Comparison of ENCODE assay signal across 8 mouse cellular contexts in genomic region chr5:123930508-123930989, GRCm38 (mm10). TPM values are rescaled to one million over a fixed set of nuclear protein-coding genes. Genes with fewer than 3 reads are reported as not detected.
DNase-seq lines count a peak whose midpoint lies in the region; ATAC-seq lines count a peak whose summit lies in the region.

TSS of gene Ccdc62 (plus strand) at chr5:123930679.

- peak within 1 kb of the TSS; percentile 81 for H3K27ac ChIP-seq in intestine, embryonic 14.5 days (ENCODE audit: low read depth)

- peak within 1 kb of the TSS; percentile 87 for H3K4me3 ChIP-seq in intestine, embryonic 14.5 days (ENCODE audit: low read depth, low read length)

- H3K36me3 ChIP-seq in intestine, embryonic 14.5 days (ENCODE audit: control insufficient read depth, insufficient read depth, low read length): peaks cover 35% of the 10 kb centered on the region

- H3K4me2 ChIP-seq in intestine, embryonic 14.5 days (ENCODE audit: low read length): peak within 1 kb of the TSS; percentile 85

- no peaks in the 10 kb centered on the region for H3K27me3 ChIP-seq in intestine, embryonic 14.5 days (replicated peaks; ENCODE audit: control insufficient read depth, insufficient read depth, low read length)

- DNase-seq in adrenal gland, adult (ENCODE audit: inconsistent age in 2 of 2, low spot score in 1 of 2): peak; percentile 96 to 97
- peak; percentile 98 for DNase-seq in embryo, embryonic 10.5 days (ENCODE audit: low spot score)
- DNase-seq in gastrocnemius, postnatal 25 days: peak; percentile 93
- peak; percentile 94 for DNase-seq in intestine, embryonic 14.5 days (ENCODE audit: low spot score)
- DNase-seq in left cerebral cortex, postnatal 14 days (ENCODE audit: low spot score in 2 of 2): peak; percentile 94 to 96
- DNase-seq in mesoderm, embryonic 11.5 days (ENCODE audit: low read depth, low spot score): peak; percentile 99
- peak; percentile 89 to 90 for DNase-seq in right cerebral cortex, postnatal 36 days (ENCODE audit: low spot score in 2 of 2)
- DNase-seq in yolk sac, embryonic 10.5 days (ENCODE audit: low spot score): peak; percentile 91

- intact Hi-C loops in left cerebral cortex, postnatal 14 days (cut with DNase I): no loop called here

- WGBS in intestine, embryonic 14.5 days: under 1% methylated on average over 56 of the region's 56 CpGs

- H3K9ac ChIP-seq in intestine, embryonic 14.5 days (ENCODE audit: low read length): peak within 1 kb of the TSS; percentile 96

- peak; percentile 96 for ATAC-seq in intestine, embryonic 14.5 days (replicated peaks; ENCODE audit: low FRiP score, low TSS enrichment, low read depth)

- H3K4me1 ChIP-seq in intestine, embryonic 14.5 days (replicated peaks; ENCODE audit: control insufficient read depth, insufficient read depth, low read length): peaks cover 4% of the 10 kb centered on the region; the same call in 1 of the 2 replicates

- H3K9me3 ChIP-seq in intestine, embryonic 14.5 days (ENCODE audit: control insufficient read depth, low read length): no peaks in the 10 kb centered on the region

RNA-seq across cellular contexts. Expression of gene Ccdc62, which starts in this region (rescaled TPM):
- total RNA-seq in gastrocnemius, postnatal 25 days (2021): 1 to 10 TPM; 1.4 to 1.8 TPM
- polyA plus RNA-seq in intestine, embryonic 14.5 days (2014; fragmentation: Nextera tagmentation; extraction: Ambion mirVana): 5.5 and 9.1 TPM in 2 replicates
- total RNA-seq in left cerebral cortex, postnatal 14 days (2021): 1 to 10 TPM; 2.7 to 4.2 TPM

Comparison
In these comparisons a context has a peak if more than half of its experiments do, and no peak if none do; other contexts are left out.
1. Peak in every context shown above with its lines: DNase-seq, ATAC-seq, H3K4me3 ChIP-seq and H3K27ac ChIP-seq.